Mouse (Mus musculus) v-Abl transformed pro-B cells (cell line): ENCODE measurements at regions not wholly inside any gene's neighbourhood (a gene's known extent, or its start where the extent isn't known, plus 50 kb on each side); places are given as distances from the start of the nearest gene placed in this dataset.
"Not testable (repeated sequence)": the region's sequence is repeated elsewhere in the genome, so short reads cannot be mapped to it uniquely, and the experiment has no call there.

Source experiments
- in situ Hi-C, 2 experiments: fragments of 400-800 bp; cut with MboI; formaldehyde crosslinking; loops; one replicate each; pipeline ENCODE4 v1.15.1; 2025; ENCODE audit not compliant: unreplicated experiment in 2 of 2

DNA sequence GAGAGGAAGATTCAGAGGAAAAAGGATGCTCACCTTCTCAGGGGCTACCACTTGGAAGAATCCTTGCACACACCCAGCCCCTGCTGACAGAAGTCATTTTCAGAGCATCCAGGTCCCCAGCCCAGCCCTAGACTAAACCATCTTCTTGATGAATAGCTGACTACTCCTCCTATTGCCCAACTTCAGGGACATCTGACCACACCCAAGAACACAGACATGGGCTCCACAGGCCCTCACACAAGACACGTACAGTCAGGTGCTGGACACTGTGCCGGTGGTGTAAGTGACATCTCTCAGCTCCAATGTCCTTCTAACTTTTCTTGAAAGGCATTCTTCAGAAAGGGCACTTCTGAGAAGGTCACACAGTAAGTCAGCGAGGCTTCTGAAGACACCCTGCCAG is 102.6 kb downstream of the Dad1 start:
- in situ Hi-C loops = loop anchor here (5.0 to 10.0 kb wide), 3 partner anchors 44 to 346 kb away; no protein-coding TSS in a partner anchor

DNA sequence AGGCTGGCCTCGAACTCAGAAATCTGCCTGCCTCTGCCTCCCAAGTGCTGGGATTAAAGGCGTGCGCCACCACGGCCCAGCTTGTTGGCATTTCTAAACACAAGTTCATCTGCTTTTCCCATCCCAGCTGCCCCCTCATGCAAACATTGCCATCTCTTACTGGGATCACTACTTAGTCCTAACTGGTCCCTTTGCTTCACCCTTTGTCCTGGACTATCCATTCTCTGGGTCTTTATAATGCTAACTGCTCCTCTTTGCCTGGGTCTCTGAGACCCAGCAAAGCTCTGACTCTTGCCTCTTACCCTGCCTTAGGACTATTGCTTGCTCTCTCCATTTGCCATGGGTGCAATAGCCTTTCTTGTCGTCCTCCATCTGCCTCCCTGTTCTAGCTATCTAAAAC is 103.7 kb downstream of the Dad1 start:
- in situ Hi-C loops = loop anchor here (5.0 to 10.0 kb wide), 3 partner anchors 43 to 345 kb away; no protein-coding TSS in a partner anchor

DNA sequence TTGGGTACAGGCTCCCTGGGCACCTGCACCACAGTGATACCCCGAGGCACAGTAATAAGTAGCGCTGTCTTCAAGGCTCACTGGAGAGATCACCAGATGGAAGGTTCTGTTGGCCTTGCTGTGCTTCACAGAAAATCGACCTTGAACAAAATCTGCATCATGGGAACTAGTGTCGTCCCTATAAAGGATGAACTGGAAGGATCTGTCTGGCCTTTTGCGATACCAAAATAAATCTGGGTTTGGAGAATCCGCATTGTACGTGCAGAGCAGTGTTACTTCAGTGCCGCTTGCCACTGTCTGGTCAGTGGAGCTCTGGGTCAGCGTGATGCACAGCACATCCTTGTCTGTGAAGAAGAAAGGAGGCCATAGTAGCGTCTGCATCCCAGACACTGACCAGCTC is 105.3 kb downstream of the Dad1 start:
- in situ Hi-C loops = no loop called here

DNA sequence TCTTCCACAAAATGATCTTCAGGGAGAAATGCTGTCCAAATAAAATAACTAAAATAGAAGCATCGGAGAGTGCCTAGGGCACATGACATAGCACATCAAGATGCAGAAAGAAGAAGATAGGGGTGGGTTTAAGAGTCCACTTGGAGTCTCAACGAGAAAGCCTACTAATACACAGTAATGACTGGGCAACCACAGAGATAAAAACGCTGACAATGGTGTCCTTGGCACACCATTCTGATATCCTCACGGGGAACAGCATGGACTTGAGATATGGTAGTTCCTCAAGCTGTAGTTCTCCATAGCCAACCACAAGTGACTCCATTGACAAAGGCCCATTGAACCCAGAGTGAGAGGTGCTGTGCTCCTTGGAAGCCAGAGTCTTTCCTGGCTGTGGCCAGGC is 105.8 kb downstream of the Dad1 start:
- in situ Hi-C loops = no loop called here

DNA sequence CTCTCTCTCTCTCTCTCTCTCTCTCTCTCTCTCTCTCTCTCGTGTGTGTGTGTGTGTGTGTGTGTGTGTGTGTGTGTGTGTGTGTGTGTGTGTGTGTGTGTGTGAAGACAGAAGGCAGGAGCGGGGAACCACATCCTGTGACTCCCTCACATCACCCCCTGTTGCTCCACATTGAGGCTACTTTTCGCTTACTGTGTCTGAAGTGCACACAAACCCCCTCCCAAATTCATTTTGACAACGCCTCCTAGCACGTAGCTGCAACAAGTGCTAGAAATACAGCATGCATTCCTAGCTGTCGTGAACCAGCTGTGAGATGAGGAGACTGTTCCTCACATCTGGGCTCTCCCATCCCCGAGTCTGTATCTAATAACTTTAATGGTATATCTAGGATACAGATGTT is 106.4 kb downstream of the Dad1 start:
- in situ Hi-C loops = no loop called here

DNA sequence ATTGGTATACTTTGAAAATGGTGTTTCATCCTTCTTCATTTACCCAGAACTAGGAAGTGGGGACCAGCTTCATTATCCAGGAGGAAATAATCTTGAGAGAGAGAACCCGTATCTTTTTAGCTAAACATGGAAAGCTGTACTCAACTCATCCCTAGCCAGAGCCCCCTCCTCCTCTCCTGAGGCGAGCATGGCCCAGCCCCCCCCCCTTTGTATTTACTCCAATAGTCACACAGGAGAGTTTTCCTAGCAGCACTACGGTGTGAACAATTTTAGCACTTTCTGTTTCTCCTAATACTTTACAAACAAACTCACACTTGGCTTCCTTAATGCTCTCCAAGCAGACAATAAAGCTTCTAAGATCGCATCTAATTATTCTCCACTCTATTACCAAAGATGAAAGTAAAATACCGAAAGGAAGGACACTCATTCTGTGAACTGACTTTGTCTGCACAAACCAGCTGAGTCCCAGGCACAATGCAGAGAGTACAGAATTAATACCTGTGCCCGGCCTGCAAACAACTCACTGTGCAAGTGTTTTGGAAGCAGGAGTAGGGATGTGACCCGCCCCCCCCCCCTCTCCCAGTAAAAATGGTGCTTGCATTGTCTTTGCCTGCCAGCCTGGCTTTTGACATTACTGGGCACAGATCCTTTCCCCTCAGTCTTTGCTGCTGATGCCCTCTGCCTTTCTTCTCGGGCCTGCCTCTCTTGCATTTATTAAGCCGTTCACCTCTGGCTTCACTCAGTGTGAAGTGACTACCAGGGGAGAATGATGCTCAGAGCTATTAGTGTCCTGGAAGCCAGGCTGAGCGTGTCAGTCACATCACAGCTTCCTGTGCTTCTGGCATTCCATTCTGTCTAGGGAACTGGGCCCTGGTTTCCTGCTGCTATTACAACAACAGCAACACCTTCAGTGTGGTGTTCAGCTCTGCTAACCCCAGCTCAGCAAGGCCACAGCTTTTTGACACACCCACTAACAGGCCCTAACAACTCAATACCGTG is 107.9 kb downstream of the Dad1 start:
- in situ Hi-C loops = no loop called here

DNA sequence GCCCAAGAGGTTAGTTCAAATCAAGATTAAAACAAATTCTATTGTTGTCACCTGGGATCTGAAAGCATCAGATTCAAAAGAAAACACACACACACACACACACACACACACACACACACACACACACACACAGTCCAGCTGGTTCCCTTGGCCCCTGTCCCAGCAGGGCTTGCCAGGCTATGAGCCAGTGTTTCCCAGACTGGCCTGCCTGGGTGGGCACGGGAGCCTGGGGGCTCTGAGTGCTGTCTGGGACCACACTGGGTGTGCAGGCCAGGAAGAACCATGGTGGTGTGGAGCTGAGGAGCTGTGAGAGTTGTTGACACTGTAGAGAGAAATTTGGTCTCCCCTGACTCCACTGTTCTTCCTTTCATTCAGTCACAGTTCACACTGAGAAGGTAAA is 110.1 kb downstream of the Dad1 start:
- in situ Hi-C loops = no loop called here

DNA sequence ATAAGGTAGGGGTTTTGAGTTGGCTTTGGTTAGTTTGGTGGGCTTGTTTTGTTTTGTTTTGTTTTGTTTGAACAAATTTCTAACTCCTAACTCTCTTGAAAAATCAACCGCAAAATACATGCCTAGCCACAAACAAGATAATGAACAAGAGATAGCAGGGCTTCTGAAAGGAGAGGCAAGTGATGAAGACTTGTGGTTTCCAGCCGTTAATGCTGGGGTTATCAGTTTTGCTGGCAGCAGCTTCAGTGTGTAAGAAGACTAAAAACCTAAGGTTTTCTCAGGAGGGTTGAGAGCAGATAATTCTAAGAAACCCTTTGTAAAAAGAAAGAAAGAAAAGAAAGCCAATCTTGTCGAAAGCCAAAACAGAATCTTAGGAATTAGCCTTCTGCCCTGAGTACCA is 115.6 kb downstream of the Dad1 start:
- in situ Hi-C loops = no loop called here

DNA sequence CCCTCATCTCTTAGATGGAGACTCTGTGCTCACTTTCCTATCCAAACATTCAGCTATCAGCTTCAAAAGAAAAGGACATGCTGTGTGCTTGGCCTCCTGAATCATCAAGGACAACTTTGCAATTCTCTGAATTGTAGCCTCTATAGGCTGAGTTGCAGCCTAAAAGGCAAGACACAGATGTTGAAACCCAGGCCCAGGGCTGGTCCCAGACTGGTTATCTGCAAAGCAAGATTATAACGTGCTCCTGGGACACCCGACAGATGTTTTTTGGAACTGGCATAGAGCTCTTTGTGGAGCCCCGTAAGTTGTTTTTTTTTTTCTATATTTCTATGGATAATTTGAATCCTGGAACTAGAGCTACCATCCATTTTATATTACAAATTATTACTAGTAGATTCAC is 117.4 kb downstream of the Dad1 start:
- in situ Hi-C loops = no loop called here

DNA sequence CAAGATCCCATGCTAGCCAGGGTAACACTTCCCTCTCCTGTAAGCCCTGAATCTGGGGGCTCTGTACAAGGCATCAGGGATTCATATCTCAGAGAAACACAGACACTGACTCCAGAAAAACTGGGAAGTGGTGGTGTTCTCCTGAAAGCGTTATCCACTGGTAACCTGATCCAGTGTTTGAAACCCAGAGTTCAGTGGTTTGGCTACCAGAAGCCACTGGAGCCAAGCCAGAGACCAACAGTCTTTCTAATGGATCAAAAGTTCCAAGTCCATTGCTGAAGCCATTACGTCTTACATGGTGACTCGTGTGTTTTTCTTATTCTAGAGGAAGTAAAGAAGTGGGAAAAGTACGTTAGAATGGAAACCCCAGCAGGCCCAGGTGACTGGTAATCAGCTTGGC is 125.6 kb downstream of the Dad1 start:
- in situ Hi-C loops = no loop called here

DNA sequence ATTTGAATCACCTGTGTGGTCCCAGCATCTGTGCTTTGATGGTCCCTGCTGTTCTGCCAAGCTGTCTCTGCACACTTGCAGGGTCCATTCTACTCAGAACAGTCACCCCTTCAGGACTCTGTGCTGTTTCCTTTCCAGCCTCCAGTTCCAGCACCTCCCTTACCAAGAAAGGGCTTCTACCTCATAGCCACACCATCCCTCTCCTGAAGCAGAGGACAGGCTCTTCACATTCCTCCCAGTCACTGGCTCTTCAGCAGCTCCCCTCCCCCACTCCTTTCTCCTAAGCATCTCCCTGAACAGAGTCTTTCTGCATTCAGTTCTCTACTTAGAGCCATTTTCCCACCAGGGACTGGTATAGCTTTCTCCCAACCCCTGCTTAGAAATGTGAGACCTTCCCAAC is 128.4 kb downstream of the Dad1 start:
- in situ Hi-C loops = no loop called here

DNA sequence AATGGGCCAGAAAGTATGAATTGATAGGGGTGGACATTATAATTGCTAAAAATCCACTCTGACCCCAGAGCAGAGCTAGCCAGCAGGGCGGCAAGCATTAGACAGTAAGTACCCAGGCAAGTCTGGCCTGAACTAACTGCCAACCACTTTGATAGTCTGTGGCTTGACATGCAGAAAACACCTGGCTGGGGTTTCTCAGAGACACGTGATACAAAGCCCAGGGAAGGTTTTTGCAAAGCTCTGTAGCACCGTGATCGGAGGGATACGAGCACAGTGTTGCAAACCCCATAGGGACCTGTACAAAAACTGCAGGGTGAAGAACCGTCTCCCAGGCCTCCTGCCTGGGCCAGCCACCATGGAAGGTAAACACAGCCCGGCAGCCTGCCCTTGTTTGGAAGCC is 131.9 kb downstream of the Dad1 start:
- in situ Hi-C loops = no loop called here

DNA sequence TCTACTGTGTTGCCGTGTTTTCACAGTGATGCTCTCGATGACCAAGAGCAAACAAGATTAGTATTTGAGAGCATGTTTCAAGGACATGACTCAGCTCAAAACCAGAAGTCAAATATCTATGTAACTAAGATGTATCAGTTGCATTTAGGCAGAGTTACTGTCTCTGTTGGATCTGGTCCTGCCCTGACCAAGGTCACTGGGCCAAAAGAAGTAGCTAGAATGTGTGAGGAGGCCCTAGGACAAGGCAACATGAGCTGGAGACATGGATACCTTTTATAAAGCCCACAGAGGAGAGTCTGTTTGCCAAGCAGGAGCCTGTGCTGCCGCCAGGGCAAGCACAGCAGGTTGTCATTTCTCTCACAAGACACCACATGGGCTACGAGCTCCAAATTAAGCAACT is 132.6 kb downstream of the Dad1 start:
- in situ Hi-C loops = no loop called here

DNA sequence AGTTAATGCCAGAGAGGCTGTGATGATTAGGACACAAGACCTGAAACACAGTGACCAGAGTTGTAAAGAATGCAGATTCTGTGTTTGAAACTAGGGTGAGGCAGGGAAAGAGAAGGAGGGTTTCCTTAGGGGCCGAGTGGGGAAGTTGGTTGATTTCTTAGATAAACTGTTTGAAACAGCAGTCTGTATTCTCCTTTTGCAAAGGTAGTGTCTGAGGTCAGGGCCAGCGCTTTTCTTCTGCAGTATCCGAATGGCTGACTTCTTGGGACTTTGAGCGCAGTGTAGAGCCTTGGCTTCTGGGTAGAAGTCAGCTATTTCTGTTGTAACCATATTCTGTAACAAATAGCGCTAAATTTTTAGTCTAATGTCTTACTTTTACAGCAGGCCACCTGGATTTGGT is 133.7 kb downstream of the Dad1 start:
- in situ Hi-C loops = no loop called here

DNA sequence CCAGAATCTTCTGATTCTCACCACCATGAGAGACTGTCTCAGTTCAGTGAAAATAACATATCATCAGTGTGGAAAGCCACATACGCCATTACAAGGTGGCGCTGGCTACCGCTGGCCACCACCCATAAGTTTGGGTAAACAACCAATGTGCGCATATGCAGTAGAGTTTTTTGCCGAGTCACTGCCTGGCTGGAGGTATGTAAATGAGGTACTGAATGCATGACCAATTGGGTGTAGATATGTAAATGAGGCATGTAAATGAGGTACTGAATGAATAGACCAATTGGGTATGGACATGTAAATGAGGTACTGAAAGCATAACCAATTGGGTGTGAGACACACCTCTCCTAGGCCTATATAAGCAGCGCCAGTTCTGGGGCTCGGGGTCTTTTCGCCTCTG is 136.3 kb downstream of the Dad1 start:
- in situ Hi-C loops = not testable (repeated sequence)

DNA sequence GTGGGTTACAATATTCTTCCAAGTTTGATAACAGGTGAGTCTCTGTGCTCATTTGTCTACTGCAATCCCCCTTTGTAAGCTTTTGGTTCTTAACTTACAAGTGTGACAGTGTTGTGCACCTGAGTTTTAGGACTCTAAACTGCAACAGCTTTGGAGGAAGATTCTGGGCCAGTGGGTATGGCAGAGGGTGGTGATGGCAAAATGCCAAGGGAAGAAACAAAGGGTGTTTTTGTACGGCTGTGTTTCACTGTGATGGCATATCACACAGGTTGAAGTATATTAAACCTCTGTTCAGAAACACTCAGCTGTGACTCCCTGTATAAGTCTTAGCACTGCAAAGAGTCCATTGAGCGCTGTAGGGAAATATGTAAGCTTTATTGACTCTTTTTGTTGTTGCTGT is 140.7 kb downstream of the Dad1 start:
- in situ Hi-C loops = no loop called here

DNA sequence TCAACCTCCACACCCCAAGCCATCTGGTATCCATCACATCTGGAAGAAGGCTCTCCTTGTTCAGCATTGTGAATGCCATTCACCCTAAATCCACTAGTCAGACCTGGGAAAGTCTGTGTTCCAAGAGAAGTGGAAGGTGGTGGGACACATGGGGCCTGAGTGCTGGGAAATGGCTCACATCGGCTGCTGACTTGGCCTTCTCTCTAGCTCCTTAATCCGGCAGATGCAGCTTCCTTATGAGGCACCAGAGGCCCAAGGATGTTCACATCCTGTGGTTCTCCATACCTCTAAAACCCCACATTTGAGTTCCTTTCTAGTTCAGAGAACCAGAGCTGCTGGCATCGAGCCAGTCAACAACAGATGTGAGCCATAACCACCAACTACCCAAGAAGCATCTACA is 142.9 kb downstream of the Dad1 start:
- in situ Hi-C loops = no loop called here

DNA sequence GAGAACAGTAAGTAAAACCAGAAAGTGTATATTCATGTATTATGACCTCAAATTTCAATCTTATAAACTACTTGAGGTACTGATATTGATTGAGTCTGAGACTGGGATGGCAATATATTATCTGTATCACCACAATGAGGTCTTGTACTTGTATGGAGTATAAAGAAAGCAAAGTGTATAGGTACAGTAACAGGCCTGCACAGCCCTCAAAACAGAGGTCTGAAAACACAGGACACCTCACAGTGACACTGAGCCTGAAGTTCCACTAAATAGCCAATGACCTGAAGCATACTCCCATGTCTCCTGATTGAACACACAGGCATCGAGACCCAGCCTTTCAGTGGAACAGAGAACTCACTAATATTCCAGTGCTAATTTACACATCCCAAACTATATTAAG is 144.8 kb downstream of the Dad1 start:
- in situ Hi-C loops = loop anchor here in 1 of 2 experiments (5.0 kb wide), 1 partner anchor 43 kb away; no protein-coding TSS in a partner anchor

DNA sequence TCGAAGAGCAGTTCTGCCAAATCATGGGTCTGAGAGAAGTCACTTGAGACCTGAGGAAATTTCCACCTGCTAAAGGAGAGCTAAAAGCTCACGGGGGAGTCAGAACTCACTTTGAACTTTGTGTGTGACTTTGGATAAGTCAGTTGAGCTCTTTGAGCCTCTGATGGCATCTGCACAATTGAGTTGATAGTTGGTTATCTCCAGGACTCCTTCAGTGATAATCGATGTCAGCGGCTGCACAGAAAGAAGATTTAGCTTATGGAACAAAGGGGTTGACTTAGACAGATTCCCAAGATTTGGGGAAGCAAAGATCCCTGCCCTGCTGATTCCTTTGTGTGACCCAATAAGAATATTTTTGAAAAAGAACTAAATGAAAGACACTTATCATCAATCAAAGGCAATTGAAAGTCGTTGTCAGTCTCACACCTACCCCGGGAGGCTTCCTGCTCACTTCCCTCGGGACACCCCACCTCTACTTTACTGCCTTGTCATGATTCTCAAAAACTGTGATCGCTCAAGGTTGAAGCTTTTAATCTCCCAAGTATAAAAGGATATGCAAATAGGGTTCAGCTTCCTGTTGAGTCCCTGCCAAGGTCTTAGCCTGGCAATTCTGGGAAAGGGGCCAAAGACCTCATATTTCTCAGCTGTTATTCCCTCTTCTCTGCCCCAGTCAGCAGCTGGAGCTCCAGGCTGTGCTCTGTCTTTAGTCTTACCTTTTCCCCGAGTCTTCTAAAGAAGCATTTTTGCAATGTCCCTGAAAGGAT is 145.4 kb downstream of the Dad1 start:
- in situ Hi-C loops = loop anchor here in 1 of 2 experiments (5.0 kb wide), 1 partner anchor 44 kb away; no protein-coding TSS in a partner anchor

DNA sequence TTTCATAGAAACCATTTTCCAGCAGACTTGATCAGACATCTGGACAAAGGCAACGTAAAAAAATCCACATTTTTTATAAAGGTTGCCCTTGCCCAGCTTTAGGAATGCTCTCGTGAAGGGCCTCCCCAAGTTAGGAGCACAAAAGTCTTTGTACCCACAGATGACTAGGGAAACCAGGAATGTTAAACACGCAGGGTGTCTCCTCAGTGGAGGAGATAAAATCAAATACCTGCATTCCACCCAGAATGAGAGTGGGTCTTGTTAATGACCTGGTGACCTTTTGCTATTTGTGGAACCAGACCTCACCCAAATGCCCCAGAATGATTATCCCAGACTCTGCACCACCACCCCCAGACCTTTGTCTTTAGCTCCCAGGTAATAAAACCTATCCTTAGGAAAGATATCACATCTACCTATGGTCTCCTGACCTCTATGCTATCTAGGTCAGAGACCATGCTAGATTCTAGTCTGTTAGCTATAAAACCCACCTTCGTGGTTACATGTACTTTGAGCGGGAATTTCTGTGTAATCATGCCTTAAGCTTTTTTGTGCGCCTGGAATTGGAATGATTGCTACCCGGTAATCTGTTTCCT is 146.6 kb downstream of the Dad1 start:
- in situ Hi-C loops = loop anchor here in 1 of 2 experiments (5.0 kb wide), 1 partner anchor 45 kb away; no protein-coding TSS in a partner anchor

DNA sequence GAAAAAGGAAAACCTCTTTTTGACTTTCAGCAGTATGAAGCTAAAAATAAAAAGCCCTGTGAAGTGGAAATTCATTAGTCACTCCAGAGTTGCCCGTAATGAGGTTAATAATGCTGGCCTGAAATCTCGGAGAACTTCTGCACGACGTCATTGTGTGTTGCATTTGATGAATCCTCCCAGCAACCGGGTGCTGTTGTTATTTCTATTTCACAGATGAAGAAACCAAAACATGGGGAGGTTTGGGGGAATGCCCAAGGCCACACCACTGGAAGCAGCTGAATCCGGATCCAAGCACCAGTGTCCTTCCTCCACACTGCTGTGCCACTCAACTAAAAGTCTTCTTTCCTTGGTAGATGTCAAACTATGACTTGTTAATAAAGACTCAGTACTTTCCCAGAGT is 149.7 kb downstream of the Dad1 start:
- in situ Hi-C loops = no loop called here
